Mouse (Mus musculus): ENCODE measurements around the gene Msantd1. TPM values are rescaled to one million over a fixed set of nuclear protein-coding genes. Genes with fewer than 3 reads are reported as not detected.

Gene Msantd1
- polyA plus RNA-seq, 1 experiment = 1.2 TPM

- TF ChIP-seq POLR2A (IDR thresholded peaks at IDR 0.05; ENCODE audit: low read depth, low read length) (no peak), CTCF (IDR thresholded peaks at IDR 0.05; ENCODE audit: borderline replicate concordance, insufficient read depth, low read length) (no peak)
- Histone ChIP-seq H3K4me3 (ENCODE audit: insufficient read depth, low read length) (no peak overlapping the region), H3K27ac (ENCODE audit: insufficient read depth, low read length) (no peak overlapping the region), H3K4me1 (ENCODE audit: control insufficient read depth, insufficient read depth, low read length) (no peaks in the 10 kb centered on the region)
Observed at GRCm38 (mm10) chr5:34902811-34903385, 4.9 kb upstream of the Msantd1 start.

DNA sequence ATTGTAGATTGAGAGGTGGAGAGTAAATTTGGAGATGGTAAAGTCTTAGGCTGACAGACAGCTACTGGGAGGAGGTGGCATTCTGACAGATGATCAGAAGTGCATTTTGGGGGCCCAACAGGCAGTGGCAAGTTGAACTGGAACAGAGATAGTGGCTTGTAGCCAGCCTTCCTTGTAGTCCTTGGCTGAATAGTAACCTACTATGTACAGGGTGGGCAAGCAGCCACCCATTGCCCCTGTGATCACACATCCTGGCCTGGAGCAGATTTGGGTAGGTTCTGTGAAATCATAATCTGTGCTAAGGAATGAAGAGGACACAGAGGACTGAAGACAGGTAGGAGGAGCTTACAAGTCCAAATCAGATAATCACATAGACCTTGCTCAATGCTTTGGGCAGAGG is 3.4 kb upstream of the Msantd1 start:
- TF ChIP-seq POLR2A (IDR thresholded peaks at IDR 0.05; ENCODE audit: low read depth, low read length) (no peak), CTCF (IDR thresholded peaks at IDR 0.05; ENCODE audit: borderline replicate concordance, insufficient read depth, low read length) (no peak)

GRCm38 (mm10) chr5:34907230-34907629 is 582 bp upstream of the Msantd1 start:
- Histone ChIP-seq H3K4me1 (ENCODE audit: control insufficient read depth, insufficient read depth, low read length) (no peaks in the 10 kb centered on the region), H3K27ac (ENCODE audit: insufficient read depth, low read length) (no peak overlapping the region), H3K4me3 (ENCODE audit: insufficient read depth, low read length) (no peak overlapping the region)
- TF ChIP-seq POLR2A (IDR thresholded peaks at IDR 0.05; ENCODE audit: low read depth, low read length) = no peak
- TF ChIP-seq CTCF (IDR thresholded peaks at IDR 0.05; ENCODE audit: borderline replicate concordance, insufficient read depth, low read length) = no peak

More for the DNA sequence above, 3.4 kb upstream of the Msantd1 start:
- Histone ChIP-seq H3K27ac (ENCODE audit: insufficient read depth, low read length) (no peak overlapping the region), H3K4me1 (ENCODE audit: control insufficient read depth, insufficient read depth, low read length) (no peaks in the 10 kb centered on the region), H3K4me3 (ENCODE audit: insufficient read depth, low read length) (no peak overlapping the region)

GRCm38 (mm10) chr5:34908726-34909633 is 1.2 kb downstream of the Msantd1 start:
- no peaks in the 10 kb centered on the region for H3K4me1 ChIP-seq (ENCODE audit: control insufficient read depth, insufficient read depth, low read length)
- H3K4me3 ChIP-seq (ENCODE audit: insufficient read depth, low read length) = no peak overlapping the region
- H3K27ac ChIP-seq (ENCODE audit: insufficient read depth, low read length) = no peak overlapping the region
- no peak for TF ChIP-seq CTCF (IDR thresholded peaks at IDR 0.05; ENCODE audit: borderline replicate concordance, insufficient read depth, low read length)
- TF ChIP-seq POLR2A (IDR thresholded peaks at IDR 0.05; ENCODE audit: low read depth, low read length) = no peak

- Histone ChIP-seq H3K27ac (ENCODE audit: insufficient read depth, low read length) (no peak overlapping the region), H3K4me3 (ENCODE audit: insufficient read depth, low read length) (no peak overlapping the region)
- TF ChIP-seq POLR2A (IDR thresholded peaks at IDR 0.05; ENCODE audit: low read depth, low read length) (no peak), CTCF (IDR thresholded peaks at IDR 0.05; ENCODE audit: borderline replicate concordance, insufficient read depth, low read length) (no peak)
Observed at GRCm38 (mm10) chr5:34909634-34910503, 2.1 kb downstream of the Msantd1 start.

DNA sequence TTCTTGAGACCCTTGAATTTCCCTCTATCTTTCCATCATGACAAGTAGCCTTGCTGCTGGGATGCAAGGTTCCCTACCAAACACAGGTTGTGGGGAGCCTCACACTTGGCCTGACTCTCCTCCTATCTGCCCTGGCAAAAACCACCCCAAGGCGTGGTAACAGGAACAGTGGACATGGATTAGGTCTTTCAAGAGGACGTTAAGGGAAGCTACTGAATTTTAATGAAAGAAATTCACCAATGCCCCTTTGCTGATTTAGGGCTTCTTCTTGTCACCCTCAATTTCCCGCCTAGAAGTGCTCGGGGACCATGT is 2.6 kb downstream of the Msantd1 start:
- TF ChIP-seq POLR2A (IDR thresholded peaks at IDR 0.05; ENCODE audit: low read depth, low read length) = no peak
- TF ChIP-seq CTCF (IDR thresholded peaks at IDR 0.05; ENCODE audit: borderline replicate concordance, insufficient read depth, low read length) = no peak
- Histone ChIP-seq H3K4me3 (ENCODE audit: insufficient read depth, low read length) (no peak overlapping the region), H3K4me1 (ENCODE audit: control insufficient read depth, insufficient read depth, low read length) (no peaks in the 10 kb centered on the region), H3K27ac (ENCODE audit: insufficient read depth, low read length) (no peak overlapping the region)

More at GRCm38 (mm10) chr5:34909634-34910503, 2.1 kb downstream of the Msantd1 start:
- H3K4me1 ChIP-seq (ENCODE audit: control insufficient read depth, insufficient read depth, low read length) = no peaks in the 10 kb centered on the region

GRCm38 (mm10) chr5:34915801-34916200 is 8.0 kb downstream of the Msantd1 start:
- Histone ChIP-seq H3K4me1 (ENCODE audit: control insufficient read depth, insufficient read depth, low read length) (no peaks in the 10 kb centered on the region), H3K4me3 (ENCODE audit: insufficient read depth, low read length) (no peak overlapping the region), H3K27ac (ENCODE audit: insufficient read depth, low read length) (no peak overlapping the region)
- TF ChIP-seq POLR2A (IDR thresholded peaks at IDR 0.05; ENCODE audit: low read depth, low read length) = no peak
- TF ChIP-seq CTCF (IDR thresholded peaks at IDR 0.05; ENCODE audit: borderline replicate concordance, insufficient read depth, low read length) = peak; percentile 88

GRCm38 (mm10) chr5:34917234-34917655 is 9.4 kb downstream of the Msantd1 start:
- no peak overlapping the region for H3K27ac ChIP-seq (ENCODE audit: insufficient read depth, low read length)
- TF ChIP-seq POLR2A (IDR thresholded peaks at IDR 0.05; ENCODE audit: low read depth, low read length) (no peak), CTCF (IDR thresholded peaks at IDR 0.05; ENCODE audit: borderline replicate concordance, insufficient read depth, low read length) (no peak)
- H3K4me3 ChIP-seq (ENCODE audit: insufficient read depth, low read length) = no peak overlapping the region
- H3K4me1 ChIP-seq (ENCODE audit: control insufficient read depth, insufficient read depth, low read length) = no peaks in the 10 kb centered on the region

- Histone ChIP-seq H3K4me1 (ENCODE audit: control insufficient read depth, insufficient read depth, low read length) (no peaks in the 10 kb centered on the region), H3K4me3 (ENCODE audit: insufficient read depth, low read length) (no peak overlapping the region), H3K27ac (ENCODE audit: insufficient read depth, low read length) (no peak overlapping the region)
- TF ChIP-seq POLR2A (IDR thresholded peaks at IDR 0.05; ENCODE audit: low read depth, low read length) = no peak
- TF ChIP-seq CTCF (IDR thresholded peaks at IDR 0.05; ENCODE audit: borderline replicate concordance, insufficient read depth, low read length) = no peak
Observed at GRCm38 (mm10) chr5:34918785-34919184, 11.0 kb downstream of the Msantd1 start.
